ENCODE assay signal across 8 mouse cellular contexts in genomic region chr5:130257303-130257702, GRCm38 (mm10). TPM values are rescaled to one million over a fixed set of nuclear protein-coding genes. Genes with fewer than 3 reads are reported as not detected.
DNase-seq lines count a peak whose midpoint lies in the region; ATAC-seq and TF ChIP-seq lines count a peak whose summit lies in the region.

No protein-coding gene starts in this region.

- no peak for DNase-seq in gastrocnemius, adult 2 months
- no peak for DNase-seq in gastrocnemius, postnatal 4 days (ENCODE audit: low spot score in 2 of 2)
- no peak for DNase-seq in liver, embryonic 11.5 days (ENCODE audit: low spot score)
- DNase-seq in adrenal gland, postnatal 10 days, result no peak
- DNase-seq in frontal cortex, adult 2 months (ENCODE audit: extremely low spot score in 1 of 2, low spot score in 1 of 2), result no peak
- DNase-seq in ovary, adult 18-20 months (ENCODE audit: low spot score), result no peak

- no peaks in the 10 kb centered on the region for H3K27me3 ChIP-seq in C2C12 (ENCODE audit: control insufficient read depth, insufficient read depth, insufficient read length)
- no peaks in the 10 kb centered on the region for H3K27me3 ChIP-seq in embryonic facial prominence, embryonic 15.5 days
- no peaks in the 10 kb centered on the region for H3K27me3 ChIP-seq in liver, embryonic 11.5 days (replicated peaks; ENCODE audit: control insufficient read depth, insufficient read depth, low read length)

- peak overlapping the region; percentile 95 for H3K4me3 ChIP-seq in gastrocnemius, adult 2 months
- peak overlapping the region; percentile 50 for H3K4me3 ChIP-seq in C2C12 (ENCODE audit: insufficient read depth, poor library complexity, severe bottlenecking)
- peak overlapping the region; percentile 77 for H3K4me3 ChIP-seq in embryonic facial prominence, embryonic 15.5 days (replicated peaks)
- peak overlapping the region; percentile 77 for H3K4me3 ChIP-seq in liver, embryonic 11.5 days (ENCODE audit: low read depth, low read length)

- H3ac ChIP-seq in C2C12 (ENCODE audit: control insufficient read depth, insufficient read length, low read depth), result peak overlapping the region; percentile 97

- H3K9me3 ChIP-seq in embryonic facial prominence, embryonic 15.5 days (replicated peaks), result no peaks in the 10 kb centered on the region
- no peaks in the 10 kb centered on the region for H3K9me3 ChIP-seq in liver, embryonic 11.5 days (ENCODE audit: control insufficient read depth, low read length)

- no peak for TF ChIP-seq CTCF in gastrocnemius, adult 2 months (IDR thresholded peaks at IDR 0.05)
- TF ChIP-seq CTCF in C2C12 (IDR thresholded peaks at IDR 0.05; ENCODE audit: control insufficient read depth, insufficient read depth, insufficient read length), result no peak

- no peak for ATAC-seq in embryonic facial prominence, embryonic 15.5 days (ENCODE audit: insufficient number of reproducible peaks, low FRiP score, low TSS enrichment, low read depth)
- no peak for ATAC-seq in liver, embryonic 11.5 days (replicated peaks; ENCODE audit: low FRiP score)

- 11% methylated on average over 8 of the region's 8 CpGs for WGBS in embryonic facial prominence, embryonic 15.5 days
- WGBS in liver, embryonic 11.5 days, result 5% methylated on average over 8 of the region's 8 CpGs

- H3K79me3 ChIP-seq in C2C12 (ENCODE audit: low read depth), result peaks cover 30% of the 10 kb centered on the region

- peak overlapping the region; percentile 93 for H3K9ac ChIP-seq in embryonic facial prominence, embryonic 15.5 days
- peak overlapping the region; percentile 68 for H3K9ac ChIP-seq in liver, embryonic 11.5 days (ENCODE audit: low read depth, low read length)

- H3K27ac ChIP-seq in gastrocnemius, adult 2 months, result peak overlapping the region; percentile 98
- peak overlapping the region; percentile 89 for H3K27ac ChIP-seq in embryonic facial prominence, embryonic 15.5 days (replicated peaks)
- peak overlapping the region; percentile 54; the same call in 1 of the 2 replicates for H3K27ac ChIP-seq in liver, embryonic 11.5 days (ENCODE audit: low read depth, low read length)

- peaks cover 19% of the 10 kb centered on the region for H3K36me3 ChIP-seq in C2C12 (ENCODE audit: control insufficient read depth, insufficient read depth)
- peaks cover 18% of the 10 kb centered on the region for H3K36me3 ChIP-seq in embryonic facial prominence, embryonic 15.5 days
- H3K36me3 ChIP-seq in liver, embryonic 11.5 days (ENCODE audit: control insufficient read depth, insufficient read depth, low read length), result peaks cover 6% of the 10 kb centered on the region

- intact Hi-C loops in gastrocnemius, adult 2 months (cut with DNase I), result no loop called here

- peaks cover 27% of the 10 kb centered on the region for H3K4me1 ChIP-seq in embryonic facial prominence, embryonic 15.5 days
- peaks cover 10% of the 10 kb centered on the region; the same call in 1 of the 2 replicates for H3K4me1 ChIP-seq in liver, embryonic 11.5 days (replicated peaks; ENCODE audit: control insufficient read depth, insufficient read depth, low read length)

- H3K79me2 ChIP-seq in C2C12 (ENCODE audit: control insufficient read depth, insufficient read depth), result peaks cover 51% of the 10 kb centered on the region

- H3K4me2 ChIP-seq in embryonic facial prominence, embryonic 15.5 days (replicated peaks), result peak overlapping the region; percentile 81
- H3K4me2 ChIP-seq in liver, embryonic 11.5 days, result peak overlapping the region; percentile 71

TF ChIP-seq in C2C12, 6 proteins besides CTCF, POLR2A, EP300 and RAD21:
- no peak for TF ChIP-seq MYOD1 (IDR thresholded peaks at IDR 0.05; ENCODE audit: control insufficient read depth, insufficient read length, low read depth)
- no peak for TF ChIP-seq MYOG (IDR thresholded peaks at IDR 0.05; ENCODE audit: control insufficient read depth, extremely low read depth, insufficient read length)
- TF ChIP-seq FOSL1 (IDR thresholded peaks at IDR 0.05; ENCODE audit: insufficient read depth, low read length, poor library complexity, severe bottlenecking), result no peak
- TF ChIP-seq USF1 (IDR thresholded peaks at IDR 0.05; ENCODE audit: low read depth), result no peak
- TF ChIP-seq CEBPB (IDR thresholded peaks at IDR 0.05; ENCODE audit: low read depth), result no peak
- TF ChIP-seq MAX (IDR thresholded peaks at IDR 0.05), result no peak
TF ChIP-seq in C2C12: peak in this region for 0.

RNA-seq across cellular contexts. Expression of gene Tyw1, which starts 1.9 kb away (rescaled TPM):
- total RNA-seq in gastrocnemius, adult 2 months (2021), result 1 to 10 TPM; 9.5 TPM
- total RNA-seq in gastrocnemius, postnatal 4 days (2021), result 10 to 100 TPM; 13.1 to 14.6 TPM
- polyA plus RNA-seq in C2C12 (2012; fragmentation: generic; extraction: Trizol), result 24.2 TPM
- polyA plus RNA-seq in embryonic facial prominence, embryonic 15.5 days (2015; fragmentation: Nextera tagmentation; extraction: Ambion mirVana), result 21.7 and 25.0 TPM in 2 replicates
- 28.5 and 32.2 TPM in 2 replicates for polyA plus RNA-seq in liver, embryonic 11.5 days (2014; fragmentation: Nextera tagmentation; extraction: Ambion mirVana)
- total RNA-seq in adrenal gland, postnatal 10 days (2021), result 10 to 100 TPM; 17.8 to 21.4 TPM
- 14.4 and 15.1 TPM in 2 replicates for polyA plus RNA-seq in frontal cortex, adult 2 months (2012; rRNA removed)

RNA-seq across cellular contexts. Expression of gene Sbds, which starts 2.0 kb away (rescaled TPM):
- total RNA-seq in gastrocnemius, adult 2 months (2021), result 10 to 100 TPM; 27.5 to 34.5 TPM
- total RNA-seq in gastrocnemius, postnatal 4 days (2021), result 10 to 100 TPM; 33.7 to 40.2 TPM
- polyA plus RNA-seq in C2C12 (2012; fragmentation: generic; extraction: Trizol), result 43.2 TPM
- 67.4 and 68.1 TPM in 2 replicates for polyA plus RNA-seq in embryonic facial prominence, embryonic 15.5 days (2015; fragmentation: Nextera tagmentation; extraction: Ambion mirVana)
- 80.5 and 83.7 TPM in 2 replicates for polyA plus RNA-seq in liver, embryonic 11.5 days (2014; fragmentation: Nextera tagmentation; extraction: Ambion mirVana)
- total RNA-seq in adrenal gland, postnatal 10 days (2021), result 10 to 100 TPM; 65.6 to 68.5 TPM
- 85.8 and 93.8 TPM in 2 replicates for polyA plus RNA-seq in frontal cortex, adult 2 months (2012; rRNA removed)

RNA-seq across cellular contexts. Expression of gene Tmem248, which starts 40.4 kb away (rescaled TPM):
- 10 to 100 TPM; 42.9 to 46.7 TPM for total RNA-seq in gastrocnemius, adult 2 months (2021)
- total RNA-seq in gastrocnemius, postnatal 4 days (2021), result 10 to 100 TPM; 29.3 to 30.0 TPM
- polyA plus RNA-seq in C2C12 (2012; fragmentation: generic; extraction: Trizol), result 26.9 TPM
- 31.5 and 35.3 TPM in 2 replicates for polyA plus RNA-seq in embryonic facial prominence, embryonic 15.5 days (2015; fragmentation: Nextera tagmentation; extraction: Ambion mirVana)
- polyA plus RNA-seq in liver, embryonic 11.5 days (2014; fragmentation: Nextera tagmentation; extraction: Ambion mirVana), result 43.3 and 49.0 TPM in 2 replicates
- 10 to 100 TPM; 48.6 to 54.3 TPM for total RNA-seq in adrenal gland, postnatal 10 days (2021)
- 31.2 and 32.7 TPM in 2 replicates for polyA plus RNA-seq in frontal cortex, adult 2 months (2012; rRNA removed)
